Mouse (Mus musculus) adipocyte (in vitro differentiated cells): ENCODE measurements around the gene Wbp2.
A peak's percentile ranks its signal among the peaks of the same experiment; 100 is the strongest.

Experiments used
- DNase-seq: peaks from one replicate; pipeline ENCODE4 v3.0.0-alpha.2; 2016; ENCODE audit warnings: low spot score

The Wbp2 gene

DNA sequence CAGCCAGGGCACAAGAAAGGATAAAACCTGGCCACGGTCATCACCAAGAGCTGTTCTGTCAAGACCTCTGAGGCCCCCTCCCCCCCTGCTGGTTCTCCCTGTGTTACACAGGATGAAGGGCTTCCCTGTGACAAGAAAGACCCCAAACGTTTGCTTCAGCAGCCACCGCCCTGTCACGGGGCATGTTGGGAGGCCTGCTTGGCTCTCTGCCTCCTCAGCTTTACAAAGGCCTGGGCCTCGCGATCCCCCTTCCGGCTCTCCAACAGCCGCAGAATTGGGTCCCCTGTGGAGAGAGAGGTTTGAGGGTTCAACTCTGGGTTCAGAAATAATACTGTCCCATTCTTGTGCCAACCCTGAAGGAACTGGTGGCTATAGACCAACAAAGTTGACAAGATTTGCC is 24.3 kb downstream of the Wbp2 start:
- DNase-seq: no peak

DNA sequence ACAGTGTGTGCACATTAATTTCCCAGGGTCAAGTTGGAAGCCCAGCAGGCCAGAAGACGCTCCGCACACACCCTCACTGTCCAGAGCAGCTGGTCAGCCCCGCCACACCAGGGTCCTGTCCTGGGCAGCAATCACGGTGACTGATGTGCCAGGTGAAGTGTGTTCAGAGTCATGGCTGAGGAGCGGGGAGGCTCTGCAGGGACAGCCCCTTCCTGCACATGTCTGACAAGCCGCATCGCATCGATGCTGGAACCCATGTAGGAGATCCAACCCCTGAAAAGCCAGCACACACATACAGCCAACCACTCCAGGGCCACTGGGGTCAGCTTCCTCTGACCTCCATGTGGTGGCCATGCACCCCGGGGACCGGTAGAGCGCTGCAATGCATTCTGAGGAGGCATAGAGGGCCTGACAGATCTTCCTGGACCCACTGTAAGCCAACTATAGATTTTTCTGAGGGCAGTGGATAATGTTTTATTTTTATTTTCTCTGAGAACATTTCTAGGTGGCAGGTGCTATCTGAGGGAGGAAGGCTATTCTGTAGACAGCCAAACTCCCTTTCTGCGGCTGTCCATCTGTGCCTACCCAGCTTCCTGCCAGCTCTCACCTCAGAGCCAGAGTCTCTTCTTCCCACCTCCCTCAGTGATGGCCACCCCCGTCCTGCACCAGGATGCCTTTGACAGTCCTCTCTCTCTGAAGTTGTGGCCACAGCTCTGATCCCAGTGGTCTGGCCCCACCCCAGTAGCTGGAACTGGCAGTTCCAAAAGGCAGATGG is 25.0 kb downstream of the Wbp2 start:
- no peak for DNase-seq

DNA sequence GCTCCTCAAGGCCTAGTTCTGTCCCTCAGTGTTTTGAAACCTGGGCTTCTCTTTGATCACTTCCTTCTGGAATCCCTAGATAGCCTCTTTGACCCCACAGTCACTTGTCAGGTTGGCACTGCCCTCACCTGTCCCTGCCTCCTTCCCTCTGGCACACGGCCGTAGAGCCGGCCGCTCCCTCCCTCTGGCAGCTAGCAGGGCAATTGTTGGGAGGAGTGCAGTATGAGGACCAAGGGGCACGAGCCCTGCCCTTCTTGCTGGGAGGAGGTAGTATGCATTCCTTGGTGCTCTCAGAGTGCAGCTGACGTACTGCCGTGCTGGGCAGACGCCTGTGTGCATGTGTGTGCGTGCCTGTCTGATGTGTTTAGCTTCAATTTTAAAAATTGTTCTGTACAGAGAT is 26.2 kb downstream of the Wbp2 start:
- DNase-seq: no peak

DNA sequence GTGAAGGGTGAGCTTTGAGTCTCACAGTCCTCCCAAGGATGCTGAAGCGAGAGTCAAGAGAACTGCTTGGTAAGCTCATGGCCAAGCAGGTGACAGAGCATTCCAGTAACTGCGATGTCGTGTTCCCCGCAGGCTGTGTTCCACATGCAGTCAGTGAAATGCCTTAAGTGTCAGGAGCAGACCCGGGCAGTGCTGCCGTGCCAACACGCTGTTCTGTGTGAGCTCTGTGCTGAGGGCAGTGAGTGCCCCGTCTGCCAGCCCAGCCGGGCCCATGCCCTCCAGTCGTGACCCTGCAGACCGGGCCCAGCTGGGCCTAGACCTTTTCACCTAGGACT is 27.1 kb downstream of the Wbp2 start:
- DNase-seq: no peak

- DNase-seq: no peak
These were observed 27.7 kb downstream of the Wbp2 start for GRCm38 (mm10) chr11:116058868-116059690.

DNA sequence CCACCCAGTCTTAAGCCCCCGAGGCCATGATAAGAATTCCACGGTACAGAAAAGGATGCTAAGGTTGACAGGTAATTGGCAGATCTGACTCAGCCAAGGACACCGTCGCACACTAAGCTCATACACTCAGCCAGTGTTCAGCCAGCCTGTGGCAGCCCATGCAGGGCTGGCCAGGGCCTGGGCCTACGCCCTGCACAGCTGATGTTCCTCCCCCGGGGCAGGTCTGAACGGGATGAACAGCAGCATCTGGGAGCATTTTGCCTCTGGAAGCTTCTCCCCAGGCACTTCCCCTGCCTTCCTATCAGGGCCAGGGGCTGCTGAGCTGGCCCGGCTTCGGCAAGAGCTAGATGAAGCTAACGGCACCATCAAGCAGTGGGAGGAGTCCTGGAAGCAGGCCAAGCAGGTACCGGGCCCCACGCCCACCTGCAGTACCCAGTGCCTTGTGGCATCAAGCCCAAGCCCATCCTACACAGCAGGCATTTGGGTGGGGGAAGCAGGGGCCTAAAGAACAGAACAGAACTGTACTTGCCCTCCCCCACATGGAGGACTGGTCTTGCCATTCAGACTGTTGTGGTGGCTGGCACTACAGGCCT is 28.7 kb downstream of the Wbp2 start:
- no peak for DNase-seq

GRCm38 (mm10) chr11:116057237-116057881 is 29.4 kb downstream of the Wbp2 start:
- DNase-seq: no peak

- DNase-seq: no peak
These were observed 30.9 kb downstream of the Wbp2 start for GRCm38 (mm10) chr11:116055873-116056272.

- no peak for DNase-seq
These were observed 33.1 kb downstream of the Wbp2 start for GRCm38 (mm10) chr11:116053510-116054229.

GRCm38 (mm10) chr11:116050196-116050595 is 36.6 kb downstream of the Wbp2 start:
- DNase-seq: no peak

GRCm38 (mm10) chr11:116049610-116050009 is 37.2 kb downstream of the Wbp2 start:
- no peak for DNase-seq

DNA sequence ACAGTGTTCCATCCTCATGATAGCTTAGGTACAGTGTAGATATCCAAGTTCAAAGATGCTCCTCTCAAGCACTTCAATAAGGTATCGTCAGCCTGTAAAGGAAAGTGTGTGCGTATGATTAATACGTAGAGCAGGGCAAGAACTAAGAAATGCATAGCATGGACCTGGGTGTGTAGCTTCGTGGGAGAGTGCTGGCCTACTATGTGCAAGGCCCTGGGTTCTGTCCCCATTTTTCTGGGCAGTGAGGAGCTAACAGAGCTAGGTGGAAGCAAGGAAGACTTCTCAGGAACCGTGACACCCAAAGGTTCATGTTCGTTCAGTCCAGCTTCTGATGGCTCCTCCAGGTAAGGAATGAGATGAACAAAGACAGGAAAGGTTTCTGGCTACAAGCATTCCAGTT is 41.6 kb downstream of the Wbp2 start:
- no peak for DNase-seq

GRCm38 (mm10) chr11:116043286-116043685 is 43.5 kb downstream of the Wbp2 start:
- DNase-seq: no peak

DNA sequence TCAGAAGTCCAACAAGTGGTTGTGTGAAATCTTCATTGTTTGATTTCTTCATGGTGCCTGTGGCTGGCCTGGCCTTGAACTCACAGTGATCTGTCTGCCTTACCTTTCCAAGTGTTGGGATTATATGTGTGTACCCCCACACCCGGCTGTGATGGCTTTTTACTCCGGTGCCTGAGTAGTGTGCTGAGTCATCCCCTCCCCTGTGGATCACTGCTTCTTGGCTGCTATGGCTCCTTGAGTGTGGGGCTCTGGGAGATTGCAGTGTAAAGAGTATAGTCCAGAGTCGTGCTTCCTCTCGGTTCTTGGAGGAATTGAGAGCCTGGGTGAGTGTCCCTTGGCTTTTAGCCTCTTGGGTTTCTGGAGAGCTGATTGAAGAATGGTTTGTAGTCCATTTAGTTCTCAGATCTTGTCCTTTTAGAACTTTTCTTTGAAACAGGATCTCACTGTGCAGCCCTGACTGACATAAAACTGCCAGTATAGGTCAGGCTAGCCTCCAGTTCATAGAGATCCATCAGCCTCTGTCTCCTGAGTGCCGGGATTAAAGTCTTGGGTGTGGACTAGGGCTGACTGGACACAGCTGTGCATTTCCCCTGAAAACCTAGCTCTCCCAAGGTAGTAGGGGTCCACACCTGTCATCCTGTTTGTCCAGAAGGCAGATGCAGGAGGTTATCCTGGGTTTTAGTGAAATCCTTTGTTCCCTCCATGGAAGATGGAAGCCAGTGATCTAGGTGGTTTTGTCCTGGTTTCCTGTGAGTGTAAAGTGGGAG is 44.2 kb downstream of the Wbp2 start:
- no peak for DNase-seq

GRCm38 (mm10) chr11:116041833-116042232 is 45.0 kb downstream of the Wbp2 start:
- no peak for DNase-seq

- DNase-seq: no peak
These were observed 46.2 kb downstream of the Wbp2 start for GRCm38 (mm10) chr11:116040593-116040992.

- no peak for DNase-seq
These were observed 49.0 kb downstream of the Wbp2 start for GRCm38 (mm10) chr11:116037826-116038225.

GRCm38 (mm10) chr11:116036671-116037070 is 50.1 kb downstream of the Wbp2 start:
- DNase-seq: no peak

GRCm38 (mm10) chr11:116034584-116034983 is 52.2 kb downstream of the Wbp2 start:
- no peak for DNase-seq

- peak; percentile 80 for DNase-seq
These were observed 55.6 kb downstream of the Wbp2 start for GRCm38 (mm10) chr11:116030898-116031845.
